Mouse (Mus musculus) liver (tissue): ENCODE results near the gene Slc38a9.

Experiments
- DNase-seq: peaks from one replicate; pipeline ENCODE4 v3.0.0-alpha.2; 2020; ENCODE audit warnings: mixed read lengths

The Slc38a9 gene

GRCm38 (mm10) chr13:112660574-112661381 is at the start of gene Slc38a9:
Slc38a9 (plus strand) TSS chr13:112660751.
- DNase-seq, result peak; percentile 94

- DNase-seq, result no peak
These were observed 39.0 kb upstream of the Slc38a9 start for GRCm38 (mm10) chr13:112621592-112621991.

DNA sequence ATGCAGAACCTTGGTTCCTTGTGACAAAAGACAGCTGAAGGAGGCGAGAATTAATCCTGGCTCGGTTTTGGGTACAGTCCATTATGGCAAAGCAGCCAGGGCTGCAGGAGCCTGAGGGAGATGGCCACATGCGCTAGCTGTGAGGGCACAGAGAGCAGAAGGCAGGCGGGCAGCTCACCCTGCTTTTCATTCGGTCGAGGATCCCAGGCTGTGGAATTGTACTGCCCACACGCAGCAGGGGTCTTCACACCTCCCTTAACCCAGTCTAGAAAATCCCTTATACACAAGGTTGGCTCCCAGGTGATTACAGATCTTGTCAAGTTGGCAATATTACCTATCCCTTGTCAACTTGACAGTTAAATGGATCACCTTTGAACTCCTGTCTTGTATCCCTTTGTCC is 36.9 kb upstream of the Slc38a9 start:
- DNase-seq, result no peak

DNA sequence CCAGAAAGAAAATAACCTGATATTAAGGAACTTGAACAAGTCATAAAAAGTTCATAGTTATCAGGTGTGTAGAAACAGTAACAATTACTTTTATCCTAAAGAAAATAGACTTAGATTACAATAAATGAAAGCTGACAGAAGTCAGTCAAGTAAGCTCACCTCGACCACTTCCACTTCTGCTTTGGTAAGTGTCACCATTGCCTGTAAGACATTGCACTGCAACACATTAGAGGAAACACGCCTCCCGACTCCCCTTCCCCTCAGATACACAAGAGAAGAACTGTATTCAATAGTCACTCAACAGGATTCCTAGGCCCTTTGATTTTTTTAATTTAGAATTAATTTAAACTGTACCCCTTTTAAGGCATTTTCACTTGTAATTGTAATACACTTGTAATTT is 35.9 kb upstream of the Slc38a9 start:
- DNase-seq, result no peak

DNA sequence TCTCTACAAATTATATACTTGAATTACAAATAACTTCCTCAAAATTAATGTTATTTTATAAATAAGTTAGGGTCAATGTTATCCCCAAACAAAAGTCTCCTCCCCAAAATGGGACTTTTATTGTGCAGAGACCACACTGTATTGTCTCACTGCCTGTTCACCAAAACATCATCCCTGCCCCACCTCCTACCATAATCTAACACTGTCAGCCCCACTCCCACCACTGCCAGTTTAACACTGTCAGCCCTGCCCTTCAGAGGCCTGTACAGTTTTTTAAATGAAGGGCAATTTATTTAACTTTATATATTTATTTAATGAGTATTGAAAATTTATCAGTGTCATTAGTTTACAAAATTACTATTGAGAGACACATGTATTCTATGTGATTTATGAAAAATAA is 35.0 kb upstream of the Slc38a9 start:
- no peak for DNase-seq

DNA sequence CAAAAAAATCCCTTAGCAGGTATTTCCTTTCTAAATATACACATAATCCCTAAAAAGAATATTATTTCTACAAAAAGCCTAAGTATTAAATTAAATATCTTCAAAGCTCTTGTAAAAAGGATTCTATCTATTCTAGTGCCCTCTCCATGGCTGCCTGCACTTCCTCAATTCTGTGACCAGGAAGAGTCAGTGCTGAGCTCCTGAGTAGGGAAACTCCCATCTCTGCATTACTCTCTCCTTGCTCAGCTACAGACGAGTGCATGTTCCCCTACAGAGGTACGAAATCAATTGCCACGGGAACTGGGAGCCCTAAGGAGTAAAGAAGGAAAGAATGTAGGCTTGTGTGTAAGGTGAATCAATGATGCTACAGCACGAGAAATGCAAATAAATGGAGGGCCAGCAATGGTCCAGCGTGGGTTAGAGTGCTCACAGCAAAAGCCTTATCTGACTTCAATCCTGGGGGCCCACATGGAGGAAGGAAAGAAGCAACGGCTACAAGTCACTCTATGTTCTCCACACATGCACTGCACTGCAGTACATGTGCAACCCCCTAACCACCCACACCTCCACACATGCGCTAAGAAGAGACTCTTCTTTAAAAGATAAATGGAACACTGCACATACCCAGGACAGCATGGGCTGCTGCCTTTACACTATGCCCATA is 25.2 kb upstream of the Slc38a9 start:
- DNase-seq, result no peak

DNA sequence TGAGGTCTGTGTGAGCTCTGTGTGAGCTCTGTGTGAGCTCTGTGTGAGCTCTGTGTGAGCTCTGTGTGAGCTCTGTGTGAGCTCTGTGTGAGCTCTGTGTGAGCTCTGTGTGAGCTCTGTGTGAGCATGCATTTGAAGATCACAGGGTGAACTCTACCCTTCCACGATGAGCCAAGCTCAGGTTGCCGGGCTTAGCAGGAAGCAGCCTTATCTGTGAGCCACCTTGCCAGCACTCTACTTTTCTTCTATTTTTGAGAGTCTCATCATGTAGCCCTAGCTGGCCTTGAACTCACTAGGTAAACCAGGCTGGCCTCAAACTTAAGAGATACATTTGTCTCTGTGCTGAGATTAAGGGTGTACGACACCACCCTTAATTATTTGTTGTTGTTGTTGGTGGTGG is 24.1 kb upstream of the Slc38a9 start:
- DNase-seq, result peak; percentile 29

DNA sequence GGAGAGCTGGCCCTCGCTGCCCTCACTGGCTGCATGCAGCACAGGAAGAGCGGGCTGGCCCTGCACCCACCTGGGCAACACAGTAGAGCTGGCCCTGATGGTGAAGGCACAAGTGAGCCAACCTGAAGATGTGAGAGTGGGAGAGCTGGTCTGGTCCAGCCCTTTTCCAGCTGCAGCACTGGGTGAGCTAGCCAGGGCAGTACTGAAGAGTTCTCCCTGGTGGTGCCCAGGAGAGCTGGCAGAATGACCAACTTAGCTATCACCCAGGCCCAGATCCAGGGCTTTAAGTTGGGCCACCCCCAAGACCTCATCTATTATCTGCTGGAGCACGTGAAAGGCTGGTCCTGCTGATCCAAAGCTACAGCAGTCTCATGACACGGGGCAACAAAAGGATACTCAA is 21.4 kb upstream of the Slc38a9 start:
- DNase-seq, result no peak

- DNase-seq, result no peak
These were observed 17.7 kb upstream of the Slc38a9 start for GRCm38 (mm10) chr13:112642897-112643296.

- no peak for DNase-seq
These were observed 15.6 kb upstream of the Slc38a9 start for GRCm38 (mm10) chr13:112644996-112645395.

DNA sequence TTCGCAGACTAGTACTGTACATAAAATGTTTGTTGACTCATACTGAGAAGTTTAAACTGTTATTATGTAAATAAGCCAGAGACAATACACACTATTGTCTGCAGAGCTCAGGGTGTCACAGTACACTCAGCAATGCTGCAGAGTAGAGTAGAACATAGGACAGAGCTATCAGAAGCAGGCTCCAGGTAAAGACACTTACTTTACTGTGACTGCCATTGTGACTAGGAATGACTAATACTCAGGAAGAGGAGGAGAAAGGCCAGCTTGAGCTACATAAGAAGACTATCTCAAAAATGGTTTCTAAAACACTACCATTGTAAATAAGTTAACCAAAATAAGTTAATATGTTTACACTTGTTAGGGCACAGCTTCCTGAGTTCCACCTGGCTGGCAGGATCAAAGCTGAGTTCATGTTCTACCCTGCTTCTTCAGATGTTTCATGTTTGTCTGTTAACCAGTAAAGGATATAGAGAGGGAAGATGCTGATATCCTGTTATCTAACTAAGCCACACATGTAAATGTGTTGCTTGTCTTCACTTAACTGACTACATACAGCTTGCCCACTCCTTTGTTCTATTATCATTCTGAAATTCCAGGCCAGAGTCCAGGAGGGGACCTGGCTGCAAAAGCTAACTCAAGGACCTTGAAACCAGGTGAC is 14.9 kb upstream of the Slc38a9 start:
- DNase-seq, result no peak

- no peak for DNase-seq
These were observed 9.4 kb upstream of the Slc38a9 start for GRCm38 (mm10) chr13:112651183-112651582.

DNA sequence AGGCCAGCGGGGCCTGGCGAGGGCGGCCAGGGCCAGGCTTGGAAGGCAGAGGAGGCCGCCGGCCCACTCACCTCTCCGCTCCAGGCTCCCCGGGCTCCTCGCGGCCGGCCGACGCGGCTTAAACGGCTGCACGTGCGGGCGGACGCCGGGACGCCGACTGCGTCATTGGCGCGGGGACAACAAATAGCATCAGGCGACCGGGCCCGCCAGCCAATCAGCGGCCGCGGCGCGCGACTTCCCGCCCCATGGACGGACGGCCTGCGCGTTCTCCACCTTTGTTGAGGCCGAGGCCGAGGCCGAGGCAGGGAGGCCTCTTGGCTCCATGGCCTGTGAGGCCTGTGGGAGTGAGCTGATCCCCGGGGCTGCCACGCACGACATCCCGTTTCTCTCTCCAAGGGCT is 8.3 kb upstream of the Slc38a9 start, which contains the start of gene Ddx4:
Gene Ddx4, minus strand, starts transcription at position 271 of the 400 bp plus-strand sequence.
- DNase-seq, result no peak

DNA sequence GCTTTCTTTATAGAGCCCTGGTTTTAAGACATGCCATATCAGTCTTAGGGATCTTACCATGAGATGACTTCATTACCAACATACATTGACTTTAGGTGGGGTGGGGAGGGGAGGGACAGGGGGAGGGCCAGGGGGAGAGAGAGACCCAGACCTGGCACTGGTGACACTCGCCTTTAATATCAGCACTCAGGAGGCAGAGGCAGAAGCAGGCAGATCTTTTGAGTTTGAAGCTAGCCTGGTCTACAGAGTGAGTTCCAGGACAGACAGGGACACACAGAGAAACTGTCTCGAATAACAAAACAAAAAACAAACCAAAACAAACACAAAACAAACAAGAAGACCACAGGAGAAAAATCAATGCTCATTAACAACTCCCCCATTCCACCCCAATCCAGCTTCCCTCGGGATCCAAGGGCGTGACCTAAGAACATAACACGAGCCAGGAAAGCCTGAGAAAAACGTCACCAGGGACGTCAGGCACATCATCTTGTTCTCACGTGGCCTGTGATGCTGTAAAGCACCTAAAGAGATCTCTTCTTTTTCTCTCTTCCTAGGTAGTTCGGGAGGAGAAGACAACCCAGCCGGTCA is 471 bp upstream of the Slc38a9 start:
- DNase-seq, result no peak

DNA sequence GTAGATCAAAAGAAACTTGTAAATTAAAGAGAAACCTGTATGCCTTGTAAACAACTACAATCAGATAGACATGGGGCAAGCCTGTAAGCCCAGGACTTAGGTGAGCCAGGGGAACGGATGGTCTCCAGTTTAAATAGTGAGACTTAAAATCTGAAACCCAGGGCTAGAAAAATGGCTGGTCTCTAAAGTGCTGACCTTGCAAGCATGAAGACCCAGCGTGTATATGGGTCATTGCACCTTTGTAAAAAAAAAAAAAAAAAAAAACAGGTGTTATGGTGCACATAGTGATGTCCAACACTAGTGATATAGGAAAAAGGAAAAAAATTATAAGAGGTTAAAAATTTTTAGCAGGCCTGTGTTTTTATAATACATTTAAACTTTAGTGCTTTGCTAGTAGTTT is 1.1 kb downstream of the Slc38a9 start:
- no peak for DNase-seq

DNA sequence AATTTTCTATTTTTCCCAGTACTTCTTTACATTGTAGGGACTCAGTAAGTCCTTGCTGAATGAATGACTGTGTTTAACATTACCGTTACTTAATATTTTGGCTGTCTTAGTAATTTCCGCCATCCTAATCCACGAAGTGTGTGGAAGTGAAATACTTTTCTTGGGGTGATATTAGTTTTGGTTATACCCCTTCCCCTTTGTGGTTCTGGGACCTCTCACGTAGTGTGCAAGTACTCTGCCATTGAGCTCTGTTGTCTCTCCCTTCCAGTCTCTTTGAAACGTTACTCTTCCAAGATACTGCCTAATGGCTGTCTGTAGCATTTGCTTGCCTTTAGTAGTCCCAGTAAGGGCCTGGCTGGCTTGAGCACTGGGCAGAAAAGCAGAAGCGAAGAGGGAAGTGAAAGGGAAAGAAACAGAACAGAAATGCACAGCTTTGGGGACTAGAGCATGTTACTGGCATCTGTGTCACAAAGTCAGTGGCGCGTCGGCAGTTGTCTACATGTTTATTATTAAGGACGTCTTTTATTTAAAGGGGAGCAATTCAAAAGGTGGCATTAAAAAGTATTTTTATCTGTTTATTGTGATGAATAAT is 6.0 kb downstream of the Slc38a9 start:
- DNase-seq, result no peak

GRCm38 (mm10) chr13:112667215-112667614 is 6.7 kb downstream of the Slc38a9 start:
- no peak for DNase-seq

DNA sequence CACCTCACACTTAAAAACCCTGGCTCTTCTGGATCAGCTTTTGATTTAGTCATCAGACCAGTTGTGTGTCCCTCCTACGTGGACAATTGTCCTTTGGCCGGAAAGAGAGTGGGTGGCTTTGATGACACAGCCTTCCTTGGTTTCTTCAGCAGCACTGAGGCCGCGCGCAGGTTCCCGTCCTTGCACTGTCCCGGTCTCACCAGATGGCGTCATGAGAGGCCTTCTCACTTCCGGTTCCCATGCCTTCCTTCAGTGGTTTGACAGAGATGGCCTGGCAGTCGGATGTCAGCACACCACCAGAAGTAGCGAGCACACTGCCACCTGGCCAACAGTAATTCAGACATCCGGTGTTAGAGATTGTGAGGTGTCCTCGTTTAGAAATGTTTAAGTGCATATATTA is 11.2 kb downstream of the Slc38a9 start:
- peak; percentile 32 for DNase-seq

GRCm38 (mm10) chr13:112672797-112673196 is 12.2 kb downstream of the Slc38a9 start:
- DNase-seq, result peak; percentile 38

GRCm38 (mm10) chr13:112673899-112674447 is 13.4 kb downstream of the Slc38a9 start:
- peak; percentile 65 for DNase-seq

- peak; percentile 66 for DNase-seq
These were observed 17.6 kb downstream of the Slc38a9 start for GRCm38 (mm10) chr13:112678154-112678553.

DNA sequence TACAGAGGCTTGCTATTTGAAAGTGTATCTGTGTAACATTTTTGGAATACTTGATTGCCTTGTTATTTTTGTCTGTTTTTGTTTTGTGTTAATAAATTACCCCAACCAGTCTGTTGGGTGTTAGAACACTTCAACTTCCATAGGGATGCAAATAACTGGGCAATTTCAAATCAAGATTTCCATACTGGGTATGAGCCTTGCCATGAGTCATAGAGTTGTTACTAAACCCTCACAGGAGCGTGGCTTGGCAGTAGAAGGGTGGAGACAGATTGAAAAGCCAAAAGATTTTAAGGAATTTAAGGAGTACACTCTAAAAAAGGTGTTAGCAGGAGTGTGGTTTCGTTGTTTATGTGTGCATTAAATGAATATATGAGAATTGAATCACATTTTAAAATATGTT is 22.8 kb downstream of the Slc38a9 start:
- DNase-seq, result no peak

- no peak for DNase-seq
These were observed 23.4 kb downstream of the Slc38a9 start for GRCm38 (mm10) chr13:112683970-112684369.
